Mouse (Mus musculus) monocyte, adult 2 months (primary cell): ENCODE measurements at regions not wholly inside any gene's neighbourhood (a gene's known extent, or its start where the extent isn't known, plus 50 kb on each side); places are given as distances from the start of the nearest gene placed in this dataset.

Source experiments
- DNase-seq, 2 experiments: peaks; one replicate each; pipeline ENCODE4 v3.0.0; 2022; ENCODE audit warnings: low spot score in 2 of 2, low read depth in 1 of 2

DNA sequence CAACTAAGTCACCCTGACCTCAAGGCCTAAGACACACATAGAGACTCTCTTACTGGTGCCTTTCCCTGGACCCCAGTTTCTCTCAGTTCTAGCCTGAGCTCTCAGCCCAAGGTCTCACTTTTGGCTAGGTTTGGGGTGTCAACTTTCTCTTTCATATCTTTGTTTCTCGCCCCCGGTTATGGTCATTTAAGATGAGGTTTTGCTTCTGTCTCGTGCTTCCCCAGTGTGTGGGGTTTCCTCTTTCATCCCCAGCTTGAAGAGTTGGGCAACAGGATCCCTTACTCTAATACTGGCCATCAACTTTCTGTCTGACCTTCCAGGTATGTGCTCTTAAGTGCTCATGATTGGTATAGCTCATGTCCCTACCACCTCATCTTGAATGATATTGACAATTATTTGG, 67.5 kb downstream of the Lmo4 start:
- DNase-seq = no peak

DNA sequence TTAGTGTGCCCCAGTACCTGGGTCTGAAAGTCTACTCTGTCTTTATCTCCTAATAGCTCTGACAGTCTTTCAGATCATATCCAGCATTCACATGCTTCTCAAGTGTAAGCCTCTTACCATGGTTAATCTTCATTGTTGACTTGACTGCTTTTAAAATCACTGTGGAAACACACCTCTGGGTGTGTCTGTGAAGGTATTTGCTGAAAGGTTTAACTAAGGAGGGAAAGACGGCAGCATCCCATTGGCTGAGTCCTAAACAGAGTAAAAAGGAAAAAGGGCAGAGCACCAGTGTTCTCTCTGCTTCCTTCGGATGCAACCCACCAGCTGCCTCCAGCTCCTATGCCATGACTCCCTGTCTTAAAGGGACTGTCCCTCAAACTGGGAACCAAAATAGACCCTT, 68.6 kb downstream of the Lmo4 start:
- DNase-seq = no peak

- DNase-seq = no peak
Measured at GRCm38 (mm10) chr3:144135646-144136045, 69.4 kb downstream of the Lmo4 start.

GRCm38 (mm10) chr3:144128042-144128441, 77.0 kb downstream of the Lmo4 start:
- DNase-seq = no peak

DNA sequence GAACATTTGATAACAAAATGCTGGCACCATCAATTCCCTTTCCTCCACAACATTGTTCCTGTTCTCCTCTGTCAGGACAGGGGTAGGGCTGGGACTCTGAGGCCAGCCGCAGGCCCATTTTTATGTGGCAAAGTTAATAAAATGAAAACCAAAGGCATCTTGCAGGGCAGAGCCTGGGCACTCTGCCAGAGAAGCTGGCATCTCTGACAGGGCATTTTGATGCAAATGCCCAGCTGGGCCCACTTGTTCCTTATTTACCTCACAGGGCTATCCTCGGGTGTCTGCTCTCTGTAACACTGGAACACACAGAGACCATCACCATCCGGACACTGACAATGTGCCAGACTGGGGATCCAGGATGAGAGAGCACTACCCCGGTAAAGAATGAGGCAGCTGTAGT, 80.7 kb downstream of the Lmo4 start:
- no peak for DNase-seq

GRCm38 (mm10) chr3:144123361-144124072, 81.5 kb downstream of the Lmo4 start:
- no peak for DNase-seq

- no peak for DNase-seq
Measured at GRCm38 (mm10) chr3:144119076-144119475, 85.9 kb downstream of the Lmo4 start.

DNA sequence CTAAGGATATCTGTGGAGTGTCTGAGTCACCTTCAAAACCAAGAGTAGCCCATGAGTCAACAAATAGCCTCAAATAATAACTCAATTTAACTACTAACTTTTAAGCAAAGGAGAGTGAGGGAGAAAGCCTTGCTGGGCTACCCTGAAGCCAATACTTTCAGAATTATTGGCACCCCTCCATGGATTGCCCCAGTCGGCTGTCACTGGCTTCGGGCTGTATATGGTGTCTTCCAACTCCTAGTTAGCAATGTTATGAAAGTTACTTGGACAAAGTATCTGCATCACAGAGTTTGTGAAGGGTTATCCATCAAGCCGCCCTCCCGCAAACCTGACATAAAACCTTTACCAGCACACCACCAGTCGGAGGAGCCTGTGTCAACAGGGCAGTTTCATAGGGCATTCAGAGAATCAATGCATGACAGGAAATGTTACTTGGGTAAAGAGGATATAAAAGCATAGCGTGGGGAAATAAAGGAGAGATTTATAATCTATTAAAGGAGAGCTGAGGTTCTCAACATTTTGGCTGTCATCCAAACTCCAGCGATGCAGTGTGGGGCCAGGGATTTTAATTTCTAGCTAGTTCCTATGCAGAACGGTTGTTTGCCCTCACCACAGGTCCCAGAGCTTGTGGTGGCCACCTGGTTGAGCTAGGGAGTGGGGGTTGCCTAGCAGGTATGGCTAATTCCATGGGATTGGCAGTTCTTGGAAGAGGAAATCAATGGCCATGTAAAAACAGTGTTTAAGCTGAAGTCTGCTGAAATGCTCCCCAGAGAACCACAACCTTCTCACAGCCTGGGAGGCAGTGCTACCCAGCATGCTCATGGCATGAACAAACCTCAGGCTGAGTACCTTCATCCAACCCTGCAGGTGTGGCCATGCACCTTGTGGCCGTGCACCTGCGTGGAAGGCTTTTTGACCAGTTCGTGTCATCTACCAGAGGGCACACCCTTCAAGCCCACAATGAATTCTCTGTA, 91.1 kb downstream of the Lmo4 start:
- no peak for DNase-seq

DNA sequence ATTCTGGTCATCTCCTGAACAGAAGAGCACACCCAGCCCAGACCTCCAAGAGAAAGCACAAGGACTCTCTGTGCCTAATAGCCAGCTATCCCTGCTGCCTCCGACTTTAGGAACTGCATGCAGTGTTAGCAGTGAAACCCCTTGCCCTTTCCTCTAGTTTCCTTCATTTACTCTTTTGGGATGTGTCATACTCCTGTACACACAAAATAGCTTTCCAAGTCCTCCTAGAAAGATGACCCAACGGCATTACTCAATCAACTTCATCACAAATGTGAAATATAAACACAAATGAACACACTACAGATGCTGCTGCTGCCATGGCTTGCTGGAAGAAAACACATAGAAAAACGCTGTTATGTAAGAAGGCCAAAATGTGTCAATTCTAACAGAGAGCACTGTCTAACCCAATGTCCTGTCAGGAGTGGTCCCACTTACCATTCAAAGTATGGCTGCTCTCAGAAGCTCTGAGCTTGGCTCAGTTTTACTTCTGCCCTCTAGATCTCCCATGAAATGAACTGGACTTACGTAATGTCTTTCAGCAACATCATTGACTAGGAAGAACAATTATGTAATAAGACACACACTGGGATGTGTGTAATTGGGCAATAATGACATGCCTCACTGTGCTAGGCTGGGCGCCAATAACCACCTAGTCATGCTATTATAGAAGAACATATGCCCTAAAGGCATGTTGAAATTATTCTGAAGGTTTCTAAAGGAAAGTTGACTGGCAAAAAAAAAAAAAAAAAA, 94.5 kb downstream of the Lmo4 start:
- DNase-seq = peak; percentile 2 to 46

GRCm38 (mm10) chr3:144109769-144110168, 95.3 kb downstream of the Lmo4 start:
- no peak for DNase-seq

DNA sequence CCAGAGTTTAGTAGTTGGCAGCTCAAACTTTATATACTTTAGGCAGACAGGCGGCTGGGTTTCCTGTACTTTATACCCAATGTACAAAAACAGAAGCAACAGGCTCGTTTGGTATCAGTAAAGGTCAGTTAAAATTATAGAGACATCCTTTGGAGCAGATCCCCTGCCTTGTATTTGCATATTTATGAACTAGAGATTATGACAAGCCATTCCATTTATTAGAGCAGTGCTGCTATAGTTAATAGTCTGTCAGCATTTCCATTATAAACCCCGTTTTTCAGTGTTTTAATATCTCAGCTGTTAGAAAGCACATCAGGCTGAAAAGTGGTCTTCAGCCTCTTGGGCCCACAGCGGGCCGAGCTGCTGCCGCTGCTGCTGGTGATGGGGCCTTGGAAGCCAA, 96.7 kb downstream of the Lmo4 start:
- no peak for DNase-seq

DNA sequence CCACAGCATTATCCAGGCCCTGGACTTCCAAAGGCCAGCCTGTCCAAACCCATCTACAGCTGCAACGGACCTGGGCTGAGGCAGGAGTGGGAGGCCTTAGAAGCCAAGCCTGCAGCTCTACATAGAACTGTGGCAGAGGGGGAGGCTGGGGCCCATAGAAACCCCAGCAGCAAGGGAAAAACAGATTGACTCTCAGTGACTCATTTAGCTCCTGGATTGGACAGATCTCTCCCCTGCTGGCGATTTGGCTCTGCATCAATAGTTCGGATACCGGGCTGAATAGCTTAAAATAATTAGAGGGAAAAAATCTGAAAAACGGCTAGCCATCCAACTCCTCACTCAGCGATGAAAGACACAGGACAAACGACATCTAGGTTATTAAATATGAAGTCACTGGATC, 97.4 kb downstream of the Lmo4 start:
- no peak for DNase-seq

DNA sequence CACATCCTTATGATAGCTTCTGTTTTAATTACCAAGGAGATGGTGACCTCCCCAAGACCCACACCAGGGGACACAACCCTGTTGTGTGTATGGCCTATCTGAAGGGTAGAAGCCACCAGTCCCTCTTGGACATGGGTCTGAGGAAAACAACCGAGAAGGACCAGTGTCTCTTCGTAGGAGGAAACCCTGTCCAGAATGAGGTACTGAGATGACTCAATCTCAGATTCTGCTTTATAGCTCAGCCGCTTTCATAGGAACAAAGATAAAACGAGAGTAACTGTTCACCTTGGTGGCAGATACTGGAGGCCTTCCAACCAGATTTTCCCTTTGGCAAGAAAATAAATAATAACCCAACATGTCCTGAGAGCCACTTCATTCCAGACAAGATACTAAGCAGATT, 100.7 kb downstream of the Lmo4 start:
- DNase-seq = no peak

GRCm38 (mm10) chr3:144099444-144099843, 105.6 kb downstream of the Lmo4 start:
- no peak for DNase-seq

GRCm38 (mm10) chr3:144098762-144099161, 106.3 kb downstream of the Lmo4 start:
- no peak for DNase-seq

DNA sequence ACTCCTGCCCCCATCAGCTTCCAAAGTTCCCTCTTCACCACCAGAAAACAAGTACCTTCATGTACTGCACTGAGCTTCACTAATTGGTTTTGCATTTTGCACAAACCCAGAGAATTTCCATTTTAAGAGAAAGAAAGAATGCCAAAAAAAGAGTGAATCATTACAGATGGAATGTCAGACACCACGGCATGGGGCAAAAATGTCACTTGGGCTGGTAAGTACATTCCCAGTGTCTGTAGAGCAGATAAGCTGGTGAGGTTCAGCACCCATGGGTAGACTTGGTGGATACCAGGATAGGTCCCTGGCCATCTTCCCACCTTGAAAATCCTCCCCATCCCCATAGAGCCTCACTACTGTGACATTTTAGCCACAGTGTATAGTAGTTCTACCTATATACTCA, 113.8 kb downstream of the Lmo4 start:
- no peak for DNase-seq

- DNase-seq = no peak
Measured at GRCm38 (mm10) chr3:144089790-144090256, 115.2 kb downstream of the Lmo4 start.

DNA sequence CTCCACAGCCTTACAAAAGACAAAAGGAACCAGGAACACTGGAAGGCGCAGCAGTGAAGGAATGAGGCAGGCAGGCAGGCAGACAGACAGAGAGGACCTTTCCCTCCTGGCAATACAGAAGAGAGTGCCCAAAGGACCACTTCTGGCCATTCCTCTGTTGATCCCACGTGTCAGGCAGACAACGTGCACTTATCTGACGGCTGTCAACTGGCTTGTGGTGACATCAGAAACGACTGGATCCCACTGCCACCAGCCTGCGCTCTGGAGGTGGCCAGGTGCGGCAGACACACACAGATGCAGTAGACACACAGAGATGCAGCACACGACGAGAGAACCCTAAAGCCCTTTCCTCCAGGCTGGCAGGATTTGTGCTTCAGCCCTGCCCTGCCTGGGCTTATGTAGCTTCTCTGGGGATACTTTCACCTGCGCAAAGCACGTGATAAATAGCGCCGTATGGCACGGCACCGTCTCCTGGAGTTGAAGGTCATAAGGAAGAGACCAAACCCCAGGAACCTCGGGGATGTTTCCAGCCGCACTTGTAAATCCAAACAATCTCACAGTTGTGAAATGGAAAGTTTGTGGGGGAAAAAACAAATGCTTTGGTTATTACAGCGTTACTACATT, 116.6 kb downstream of the Lmo4 start:
- no peak for DNase-seq

- DNase-seq = no peak
Measured at GRCm38 (mm10) chr3:144087771-144088170, 117.2 kb downstream of the Lmo4 start.

DNA sequence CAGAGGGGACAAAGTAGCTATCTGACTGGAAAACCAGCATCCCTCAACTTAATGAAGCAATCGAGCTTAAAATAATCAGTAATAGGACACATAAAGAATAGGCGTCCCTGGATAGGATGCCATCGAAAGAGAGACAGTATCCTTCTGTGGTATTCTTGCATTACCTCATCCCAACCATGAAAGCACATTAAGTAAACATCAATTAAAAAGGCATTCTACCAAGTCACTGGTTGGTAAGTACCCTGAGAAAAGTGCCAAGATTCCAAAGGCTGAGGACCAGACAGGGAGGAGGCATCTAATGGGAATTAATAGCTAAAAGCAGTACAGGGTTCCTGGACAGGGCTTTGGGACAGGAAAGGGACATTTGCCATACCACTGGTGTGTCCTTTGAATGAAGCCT, 118.8 kb downstream of the Lmo4 start:
- no peak for DNase-seq

DNA sequence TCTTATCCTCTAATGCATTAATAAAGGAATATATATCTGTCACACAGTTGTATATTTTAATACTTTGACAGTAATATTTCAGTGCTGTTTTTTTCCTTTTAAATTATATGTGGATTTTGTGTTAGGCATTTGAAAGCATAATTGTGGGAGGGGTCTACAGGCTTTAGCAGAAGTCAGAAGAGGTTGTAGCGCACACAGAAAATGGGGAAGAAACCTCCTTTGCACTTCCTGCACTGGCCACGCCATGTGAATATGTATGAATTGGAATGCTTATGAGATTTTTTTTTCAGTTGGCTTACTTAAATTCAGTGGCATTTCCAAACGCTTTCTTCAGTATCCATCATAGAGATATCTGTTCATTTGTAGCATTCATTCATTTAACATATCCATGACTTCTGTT, 125.1 kb downstream of the Lmo4 start:
- DNase-seq = no peak
